In genomic region chr10:100038994-100039393, GRCm38 (mm10) we compare ENCODE assay signal across 15 mouse cellular contexts.
"Had no signal": no experiment of that assay in that cellular context is flagged by ENCODE, and none has a peak within 500 bp of the region (broad histone marks: within the 10 kb centered on the region; RNA-seq: fewer than 3 reads in every experiment).

No protein-coding gene starts in this region.

- ATAC-seq: intestine, postnatal 0 days; lung, postnatal 0 days had no signal

- H3K36me3 ChIP-seq: kidney, embryonic 15.5 days; stomach, embryonic 15.5 days had no signal

- H3K4me2 ChIP-seq: kidney, embryonic 15.5 days; lung, embryonic 14.5 days; stomach, embryonic 15.5 days had no signal

- DNase-seq: kidney, adult 2 months; kidney, postnatal 10 days; kidney, postnatal 36 days; layer of hippocampus, postnatal 36 days; lung, embryonic 14.5 days; midbrain, embryonic 14.5 days; spleen, adult 18-20 months; thymus, postnatal 25 days had no signal

- H3K27me3 ChIP-seq: kidney, embryonic 15.5 days; stomach, embryonic 15.5 days had no signal

- H3K4me3 ChIP-seq: kidney, embryonic 15.5 days; left cerebral cortex, adult 2 months; stomach, embryonic 15.5 days had no signal

- H3K9ac ChIP-seq: kidney, embryonic 15.5 days; liver, embryonic 14.5 days; lung, embryonic 14.5 days; stomach, embryonic 15.5 days had no signal

- H3K9me3 ChIP-seq: kidney, embryonic 15.5 days; stomach, embryonic 15.5 days had no signal

- H3K27ac ChIP-seq: kidney, embryonic 15.5 days; left cerebral cortex, adult 2 months; liver, embryonic 14.5 days; macrophage; stomach, embryonic 15.5 days had no signal
